8 mouse cellular contexts compared by ENCODE assay signal in the genomic region with DNA sequence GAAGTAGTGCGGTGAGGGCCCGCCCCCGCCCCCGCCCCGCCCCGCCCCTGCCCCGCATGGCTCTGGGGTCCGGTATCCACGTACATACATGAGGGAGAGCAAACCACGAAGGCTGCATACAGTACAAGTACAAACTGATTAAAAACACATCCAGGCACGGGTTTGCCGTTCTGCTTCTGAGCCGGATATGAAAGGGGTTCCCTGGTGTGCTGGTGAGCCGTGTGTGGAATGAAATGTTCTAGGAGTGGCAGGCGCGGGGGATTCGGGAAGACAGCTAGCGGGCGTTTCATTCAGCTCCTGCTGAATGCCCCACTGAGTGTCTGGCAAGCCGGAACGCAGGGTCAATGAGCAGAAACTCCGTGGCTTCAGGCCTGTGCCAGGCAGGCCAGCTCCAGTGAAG. TPM values are rescaled to one million over a fixed set of nuclear protein-coding genes. Genes with fewer than 3 reads are reported as not detected.
A peak's percentile ranks its signal among the peaks of the same experiment; 100 is the strongest.
DNase-seq lines count a peak whose midpoint lies in the region; ATAC-seq lines count a peak whose summit lies in the region.

No protein-coding gene starts in this region.

- peak overlapping the region; percentile 37 for H3K9ac ChIP-seq in heart, embryonic 15.5 days
- H3K9ac ChIP-seq in forebrain, embryonic 14.5 days (ENCODE audit: low read length) = peak overlapping the region; percentile 49
- no peak overlapping the region for H3K9ac ChIP-seq in limb, embryonic 15.5 days

- H3K9me3 ChIP-seq in heart, embryonic 15.5 days (replicated peaks) = no peaks in the 10 kb centered on the region
- no peaks in the 10 kb centered on the region for H3K9me3 ChIP-seq in forebrain, embryonic 14.5 days (replicated peaks; ENCODE audit: control insufficient read depth, low read length)
- no peaks in the 10 kb centered on the region for H3K9me3 ChIP-seq in limb, embryonic 15.5 days

- peak overlapping the region; percentile 62 for H3K4me2 ChIP-seq in heart, embryonic 15.5 days
- peak overlapping the region; percentile 57 for H3K4me2 ChIP-seq in forebrain, embryonic 14.5 days (ENCODE audit: low read length)
- H3K4me2 ChIP-seq in limb, embryonic 15.5 days = peak overlapping the region; percentile 49

- no peak for ATAC-seq in heart, embryonic 15.5 days (replicated peaks; ENCODE audit: insufficient number of reproducible peaks, insufficient read depth, low FRiP score, low read depth)
- no peak for ATAC-seq in forebrain, embryonic 14.5 days
- ATAC-seq in limb, embryonic 15.5 days (ENCODE audit: insufficient number of reproducible peaks, low FRiP score, low TSS enrichment, low read depth) = no peak
- no peak for ATAC-seq in megakaryocyte-erythroid progenitor cell, adult 5-6 weeks (replicated peaks; ENCODE audit: low FRiP score, low TSS enrichment, poor library complexity, severe bottlenecking)

- H3K27me3 ChIP-seq in heart, embryonic 15.5 days = peaks cover 14% of the 10 kb centered on the region
- H3K27me3 ChIP-seq in forebrain, embryonic 14.5 days (replicated peaks; ENCODE audit: control insufficient read depth, insufficient read depth, low read length) = 0 out of 2 replicates have a peak, but pooled peaks cover 7% of the 10 kb centered on the region
- H3K27me3 ChIP-seq in limb, embryonic 15.5 days = peaks cover 15% of the 10 kb centered on the region

- H3K4me1 ChIP-seq in heart, embryonic 15.5 days (replicated peaks) = peaks cover 9% of the 10 kb centered on the region; the same call in 1 of the 2 replicates
- peaks cover 4% of the 10 kb centered on the region; the same call in 1 of the 2 replicates for H3K4me1 ChIP-seq in forebrain, embryonic 14.5 days (ENCODE audit: control insufficient read depth, insufficient read depth, low read length)
- H3K4me1 ChIP-seq in limb, embryonic 15.5 days = peaks cover 9% of the 10 kb centered on the region; the same call in 1 of the 2 replicates

- H3K4me3 ChIP-seq in heart, embryonic 15.5 days = peak overlapping the region; percentile 34
- peak overlapping the region; percentile 19 for H3K4me3 ChIP-seq in forebrain, embryonic 14.5 days (ENCODE audit: low read depth, low read length)
- H3K4me3 ChIP-seq in limb, embryonic 15.5 days = peak overlapping the region; percentile 23

- DNase-seq in heart, postnatal 4 days = no peak
- DNase-seq in Muller cell, postnatal 12 days (ENCODE audit: inconsistent ontology term) = peak; percentile 48
- peak; percentile 64 for DNase-seq in forebrain, embryonic 14.5 days (ENCODE audit: low spot score)
- DNase-seq in telencephalon, adult 2 months (ENCODE audit: low read depth, low spot score) = peak; percentile 23
- DNase-seq in urinary bladder, postnatal 4 days (ENCODE audit: low spot score in 2 of 2) = no peak

- H3K36me3 ChIP-seq in heart, embryonic 15.5 days = no peaks in the 10 kb centered on the region
- H3K36me3 ChIP-seq in forebrain, embryonic 14.5 days (ENCODE audit: control insufficient read depth, insufficient read depth, low read length) = no peaks in the 10 kb centered on the region
- H3K36me3 ChIP-seq in limb, embryonic 15.5 days = no peaks in the 10 kb centered on the region

- H3K27ac ChIP-seq in heart, embryonic 15.5 days = no peak overlapping the region
- no peak overlapping the region for H3K27ac ChIP-seq in forebrain, embryonic 14.5 days (ENCODE audit: low read depth, low read length)
- no peak overlapping the region for H3K27ac ChIP-seq in limb, embryonic 15.5 days

- 4% methylated on average over 22 of the region's 22 CpGs for WGBS in heart, embryonic 15.5 days
- WGBS in forebrain, embryonic 14.5 days = 0% methylated on average over 22 of the region's 22 CpGs
- WGBS in limb, embryonic 15.5 days = 6% methylated on average over 22 of the region's 22 CpGs

RNA-seq across cellular contexts. Expression of a gene that starts 36.6 kb away (rescaled TPM):
- 3.5 and 8.6 TPM in 2 replicates for polyA plus RNA-seq in heart, embryonic 15.5 days (2015; fragmentation: Nextera tagmentation; extraction: Ambion mirVana)
- 1 to 10 TPM; 3.8 to 4.0 TPM for total RNA-seq in heart, postnatal 4 days (2021)
- polyA plus RNA-seq in forebrain, embryonic 14.5 days (2014; fragmentation: Nextera tagmentation; extraction: Ambion mirVana) = 0.20 and 0.37 TPM in 2 replicates
- polyA plus RNA-seq in limb, embryonic 15.5 days (2015; fragmentation: Nextera tagmentation; extraction: Ambion mirVana) = 6.1 and 6.6 TPM in 2 replicates
- not detected in 2 replicates for total RNA-seq in megakaryocyte-erythroid progenitor cell, adult 5-6 weeks (2014; fragmentation: Nextera tagmentation)
- not detected in 2 replicates for total RNA-seq in megakaryocyte-erythroid progenitor cell, adult 5-6 weeks (2017)

Comparison
In these comparisons a context has a peak if more than half of its experiments do, and no peak if none do; other contexts are left out.
1. DNase-seq: peak in Muller cell, postnatal 12 days (single experiment), forebrain, embryonic 14.5 days (single experiment) and telencephalon, adult 2 months (single experiment); none in heart, postnatal 4 days (single experiment) and urinary bladder, postnatal 4 days (0 of 2).
2. Peak in every context shown above with its lines, with median percentiles within 50 percentile points of each other: H3K4me2 ChIP-seq and H3K4me3 ChIP-seq.